9 mouse cellular contexts compared by ENCODE assay signal in genomic region chr3:108174672-108175531, GRCm38 (mm10). TPM values are rescaled to one million over a fixed set of nuclear protein-coding genes. Genes with fewer than 3 reads are reported as not detected.
A peak's percentile ranks its signal among the peaks of the same experiment; 100 is the strongest.
DNase-seq lines count a peak whose midpoint lies in the region; ATAC-seq and TF ChIP-seq lines count a peak whose summit lies in the region.
"Had no signal": no experiment of that assay in that cellular context is flagged by ENCODE, and none has a peak within 500 bp of the region (broad histone marks: within the 10 kb centered on the region; RNA-seq: fewer than 3 reads in every experiment).

No protein-coding gene starts in this region.

- 16% methylated on average over 14 of the region's 14 CpGs for WGBS in hindbrain, postnatal 0 days

- intact Hi-C loops in left cerebral cortex, postnatal 25 days (cut with DNase I): no loop called here

- H3K4me2 ChIP-seq in hindbrain, postnatal 0 days (ENCODE audit: low read depth, low read length): peak overlapping the region; percentile 42
- H3K4me2 ChIP-seq: liver, embryonic 15.5 days had no signal

- no peaks in the 10 kb centered on the region for H3K36me3 ChIP-seq in hindbrain, postnatal 0 days (ENCODE audit: insufficient read depth, low read length)
- H3K36me3 ChIP-seq: liver, embryonic 15.5 days had no signal

- peak overlapping the region; percentile 66 for H3K27ac ChIP-seq in hindbrain, postnatal 0 days
- H3K27ac ChIP-seq: liver, embryonic 15.5 days had no signal

- H3K9me3 ChIP-seq in hindbrain, postnatal 0 days (ENCODE audit: low read length): no peaks in the 10 kb centered on the region
- H3K9me3 ChIP-seq: liver, embryonic 15.5 days had no signal

- peak overlapping the region; percentile 31; the same call in 1 of the 2 replicates for H3K9ac ChIP-seq in hindbrain, postnatal 0 days (replicated peaks; ENCODE audit: low read length)
- H3K9ac ChIP-seq: liver, embryonic 15.5 days had no signal

- TF ChIP-seq CTCF in hindbrain, postnatal 0 days (IDR thresholded peaks at IDR 0.05; ENCODE audit: low read depth): no peak

- ATAC-seq in hindbrain, postnatal 0 days: peak; percentile 82

- H3K4me1 ChIP-seq in hindbrain, postnatal 0 days (ENCODE audit: insufficient read depth, low read length): peaks cover 10% of the 10 kb centered on the region; the same call in 1 of the 2 replicates
- H3K4me1 ChIP-seq: liver, embryonic 15.5 days had no signal

- no peak overlapping the region for H3K4me3 ChIP-seq in hindbrain, postnatal 0 days (ENCODE audit: low read length)
- H3K4me3 ChIP-seq: liver, embryonic 15.5 days had no signal

- peak; percentile 61 for DNase-seq in cerebellum, adult 11-12 months
- DNase-seq in cerebellum, postnatal 4 days (ENCODE audit: low spot score in 2 of 2): no peak
- DNase-seq in brain, embryonic 18.5 days (ENCODE audit: low read depth, low spot score): peak; percentile 79
- peak; percentile 70 to 80 for DNase-seq in frontal cortex, postnatal 36 days (ENCODE audit: low spot score in 2 of 2)
- DNase-seq in hindbrain, postnatal 0 days (ENCODE audit: low spot score): peak; percentile 80
- peak; percentile 70 to 91 for DNase-seq in left cerebral cortex, postnatal 25 days (ENCODE audit: low spot score in 2 of 2)
- peak; percentile 84 to 87 for DNase-seq in right cerebral cortex, postnatal 10 days (ENCODE audit: low spot score in 2 of 2)
- DNase-seq in thymus, postnatal 36 days: no peak

- H3K27me3 ChIP-seq in hindbrain, postnatal 0 days (ENCODE audit: insufficient read depth, low read length): no peaks in the 10 kb centered on the region

RNA-seq across cellular contexts. Expression of gene Amigo1, which starts 11.2 kb away (rescaled TPM):
- total RNA-seq in hindbrain, postnatal 0 days (2014; rRNA removed): 36.6 and 37.3 TPM in 2 replicates
- polyA plus RNA-seq in hindbrain, postnatal 0 days (2015; fragmentation: Nextera tagmentation; extraction: Ambion mirVana): 10.7 and 11.3 TPM in 2 replicates
- total RNA-seq in left cerebral cortex, postnatal 25 days (2021): 10 to 100 TPM; 68.7 to 72.9 TPM

RNA-seq across cellular contexts. Expression of gene Gpr61, which starts 20.2 kb away (rescaled TPM):
- 12.2 and 12.4 TPM in 2 replicates for total RNA-seq in hindbrain, postnatal 0 days (2014; rRNA removed)
- polyA plus RNA-seq in hindbrain, postnatal 0 days (2015; fragmentation: Nextera tagmentation; extraction: Ambion mirVana): 6.1 and 6.8 TPM in 2 replicates
- total RNA-seq in left cerebral cortex, postnatal 25 days (2021): 10 to 100 TPM; 18.1 to 19.4 TPM

RNA-seq across cellular contexts. Expression of gene Cyb561d1, which starts 26.1 kb away (rescaled TPM):
- 3.8 and 4.2 TPM in 2 replicates for total RNA-seq in hindbrain, postnatal 0 days (2014; rRNA removed)
- polyA plus RNA-seq in hindbrain, postnatal 0 days (2015; fragmentation: Nextera tagmentation; extraction: Ambion mirVana): 3.1 and 3.3 TPM in 2 replicates
- total RNA-seq in left cerebral cortex, postnatal 25 days (2021): 10 to 100 TPM; 17.4 to 17.9 TPM

RNA-seq across cellular contexts. Expression of gene Gnai3, which starts 29.0 kb away (rescaled TPM):
- total RNA-seq in hindbrain, postnatal 0 days (2014; rRNA removed): 61.0 and 66.6 TPM in 2 replicates
- polyA plus RNA-seq in hindbrain, postnatal 0 days (2015; fragmentation: Nextera tagmentation; extraction: Ambion mirVana): 97.9 and 100 TPM in 2 replicates
- 10 to 100 TPM; 25.6 to 27.7 TPM for total RNA-seq in left cerebral cortex, postnatal 25 days (2021)

RNA-seq across cellular contexts. Expression of gene Atxn7l2, which starts 35.8 kb away (rescaled TPM):
- 18.4 and 20.8 TPM in 2 replicates for total RNA-seq in hindbrain, postnatal 0 days (2014; rRNA removed)
- 15.1 and 15.4 TPM in 2 replicates for polyA plus RNA-seq in hindbrain, postnatal 0 days (2015; fragmentation: Nextera tagmentation; extraction: Ambion mirVana)
- 10 to 100 TPM; 24.0 to 24.2 TPM for total RNA-seq in left cerebral cortex, postnatal 25 days (2021)

Comparison
In these comparisons a context has a peak if more than half of its experiments do, and no peak if none do; other contexts are left out.
1. DNase-seq: peak in cerebellum, adult 11-12 months (single experiment), brain, embryonic 18.5 days (single experiment), frontal cortex, postnatal 36 days (2 of 2), hindbrain, postnatal 0 days (single experiment), left cerebral cortex, postnatal 25 days (2 of 2) and right cerebral cortex, postnatal 10 days (2 of 2); none in cerebellum, postnatal 4 days (0 of 2) and thymus, postnatal 36 days (0 of 2).